ENCODE assay signal across 8 mouse cellular contexts in genomic region chr16:63958154-63958553, GRCm38 (mm10).
DNase-seq lines count a peak whose midpoint lies in the region; ATAC-seq and TF ChIP-seq lines count a peak whose summit lies in the region.
"Had no signal": no experiment of that assay in that cellular context is flagged by ENCODE, and none has a peak within 500 bp of the region (broad histone marks: within the 10 kb centered on the region; RNA-seq: fewer than 3 reads in every experiment).

No protein-coding gene starts in this region.

- 5% methylated on average over 6 of the region's 6 CpGs for WGBS in forebrain, embryonic 10.5 days

- H3K9me3 ChIP-seq in forebrain, embryonic 10.5 days = no peaks in the 10 kb centered on the region

- no peaks in the 10 kb centered on the region for H3K36me3 ChIP-seq in forebrain, embryonic 10.5 days (replicated peaks)
- no peaks in the 10 kb centered on the region for H3K36me3 ChIP-seq in myocyte (ENCODE audit: control insufficient read depth, insufficient read depth)

- H3K27me3 ChIP-seq in forebrain, embryonic 10.5 days (ENCODE audit: poor library complexity, severe bottlenecking) = no peaks in the 10 kb centered on the region
- H3K27me3 ChIP-seq in myocyte (ENCODE audit: control insufficient read depth, insufficient read depth, insufficient read length) = no peaks in the 10 kb centered on the region

- H3K79me2 ChIP-seq in myocyte (ENCODE audit: control insufficient read depth, insufficient read depth) = no peaks in the 10 kb centered on the region

- ATAC-seq in activated CD4-positive, CD25-positive, alpha-beta regulatory T cell, adult 4 months = no peak

- peak; percentile 44 for DNase-seq in embryo, embryonic 10.5 days (ENCODE audit: low spot score)
- no peak for DNase-seq in forebrain, embryonic 10.5 days (ENCODE audit: extremely low spot score, low spot score)
- peak; percentile 8 to 21 for DNase-seq in layer of hippocampus, postnatal 10 days (ENCODE audit: low spot score in 2 of 2)
- DNase-seq in urinary bladder, postnatal 36 days (ENCODE audit: low spot score in 2 of 2) = no peak
- DNase-seq in adrenal gland, postnatal 4 days (ENCODE audit: low spot score in 2 of 2) = no peak

- no peak overlapping the region for H3ac ChIP-seq in myocyte (ENCODE audit: control insufficient read depth, insufficient read length)

- peak overlapping the region; percentile 73 for H3K27ac ChIP-seq in forebrain, embryonic 10.5 days
- H3K27ac ChIP-seq: macrophage had no signal

- no peak for TF ChIP-seq POLR2A in myocyte (IDR thresholded peaks at IDR 0.05; ENCODE audit: insufficient read length, low read depth)

- peaks cover 14% of the 10 kb centered on the region for H3K4me1 ChIP-seq in forebrain, embryonic 10.5 days

- peak overlapping the region; percentile 67 for H3K4me2 ChIP-seq in myocyte (ENCODE audit: low read depth)

- peak overlapping the region; percentile 23; the same call in 1 of the 2 replicates for H3K4me3 ChIP-seq in forebrain, embryonic 10.5 days
- peak overlapping the region; percentile 17 for H3K4me3 ChIP-seq in myocyte

TF ChIP-seq in myocyte, 11 proteins besides CTCF, POLR2A, EP300 and RAD21:
- no peak for TF ChIP-seq SRF (IDR thresholded peaks at IDR 0.05; ENCODE audit: control insufficient read depth, insufficient read length, low read depth)
- TF ChIP-seq USF1 (IDR thresholded peaks at IDR 0.05; ENCODE audit: low read depth) = peak; percentile 31
- peak; percentile 73 for TF ChIP-seq CEBPB (IDR thresholded peaks at IDR 0.05; ENCODE audit: insufficient read depth, poor library complexity, severe bottlenecking)
TF ChIP-seq in myocyte: peak in this region for 2.

Comparison
In these comparisons a context has a peak if more than half of its experiments do, and no peak if none do; other contexts are left out.
1. DNase-seq: peak in embryo, embryonic 10.5 days (single experiment) and layer of hippocampus, postnatal 10 days (2 of 2); none in forebrain, embryonic 10.5 days (single experiment), urinary bladder, postnatal 36 days (0 of 2) and adrenal gland, postnatal 4 days (0 of 2).